Mouse (Mus musculus) hindbrain, embryonic 13.5 days (tissue): ENCODE results near the gene Sec13. TPM values are rescaled to one million over a fixed set of nuclear protein-coding genes. Genes with fewer than 3 reads are reported as not detected.
"Not testable (repeated sequence)": the region's sequence is repeated elsewhere in the genome, so short reads cannot be mapped to it uniquely, and the experiment has no call there.

Experiments used
- ATAC-seq: fragments of 200-750 bp; cut with Nextera tagmentation; 2 replicates; pipeline ENCODE4 v1.8.0; 2017; ENCODE audit warnings: moderate TSS enrichment; ENCODE audit not compliant: low FRiP score
- H3K27ac ChIP-seq: fragments of 300-500 bp; sonication (generic); 2 replicates; pipeline ENCODE4 v1.5.1; 2015; ENCODE audit warnings: inconsistent platforms, mild to moderate bottlenecking, moderate library complexity
- H3K27me3 ChIP-seq: fragments of 300-500 bp; sonication (generic); 2 replicates; pipeline ENCODE4 v1.6.1; 2015; ENCODE audit warnings: mild to moderate bottlenecking, inconsistent platforms
- H3K36me3 ChIP-seq: fragments of 300-500 bp; sonication (generic); 2 replicates; pipeline ENCODE4 v1.6.1; 2015; ENCODE audit warnings: mild to moderate bottlenecking, inconsistent platforms
- H3K4me1 ChIP-seq: fragments of 300-500 bp; sonication (generic); replicated peaks from 2 replicates; pipeline ENCODE4 v1.6.1; 2015; ENCODE audit warnings: inconsistent platforms
- H3K4me2 ChIP-seq: fragments of 300-500 bp; sonication (generic); 2 replicates; pipeline ENCODE4 v1.6.1; 2015; ENCODE audit warnings: inconsistent platforms, mild to moderate bottlenecking, moderate library complexity
- H3K4me3 ChIP-seq: fragments of 300-500 bp; sonication (generic); 2 replicates; pipeline ENCODE4 v1.5.1; 2015; ENCODE audit warnings: mild to moderate bottlenecking, inconsistent platforms
- H3K9ac ChIP-seq: fragments of 300-500 bp; sonication (generic); 2 replicates; pipeline ENCODE4 v1.6.1; 2015; ENCODE audit warnings: mild to moderate bottlenecking, inconsistent platforms
- H3K9me3 ChIP-seq: fragments of 300-500 bp; sonication (generic); 2 replicates; pipeline ENCODE4 v1.6.1; 2016; ENCODE audit warnings: inconsistent platforms
- WGBS: fragments of 180-500 bp; shearing (Covaris S2); methylation state at CpG from one replicate; pipeline ENCODE4 v1.1.7; 2015; 5-methylcytosine and 5-hydroxymethylcytosine counted together
- polyA plus RNA-seq: library from polyadenylated mRNA; unstranded; fragments of >200 nt; fragmentation: Nextera tagmentation; extraction: Ambion mirVana; gene quantifications from 2 replicates; pipeline ENCODE4 v1.2.1, GENCODE M21; 2015

Sec13 gene
- polyA plus RNA-seq, 1 experiment from 2014 or later = 218 TPM

- peaks cover 4% of the 10 kb centered on the region; the same call in 1 of the 2 replicates for H3K27me3 ChIP-seq
- no peaks in the 10 kb centered on the region for H3K9me3 ChIP-seq
- ATAC-seq = no peak
- H3K4me1 ChIP-seq = peaks cover 17% of the 10 kb centered on the region
- no peak overlapping the region for H3K4me3 ChIP-seq
- H3K9ac ChIP-seq = no peak overlapping the region
- WGBS = 74% methylated on average over 2 of the region's 2 CpGs
- no peak overlapping the region for H3K27ac ChIP-seq
- peaks cover 21% of the 10 kb centered on the region for H3K36me3 ChIP-seq
- no peak overlapping the region for H3K4me2 ChIP-seq
These were observed 882 bp upstream of the Sec13 start for GRCm38 (mm10) chr6:113741425-113741824.

GRCm38 (mm10) chr6:113737318-113738046 lies 3.1 kb downstream of the Sec13 start:
- H3K36me3 ChIP-seq = peaks cover 55% of the 10 kb centered on the region
- H3K27me3 ChIP-seq = no peaks in the 10 kb centered on the region
- H3K9ac ChIP-seq = no peak overlapping the region
- H3K9me3 ChIP-seq = no peaks in the 10 kb centered on the region
- no peak overlapping the region for H3K4me3 ChIP-seq
- peaks cover 17% of the 10 kb centered on the region for H3K4me1 ChIP-seq
- no peak for ATAC-seq
- 97% methylated on average over 9 of the region's 9 CpGs for WGBS
- no peak overlapping the region for H3K4me2 ChIP-seq
- no peak overlapping the region for H3K27ac ChIP-seq

- no peak overlapping the region for H3K9ac ChIP-seq
- WGBS = 90% methylated on average over 3 of the region's 3 CpGs
- no peak overlapping the region for H3K27ac ChIP-seq
- H3K4me2 ChIP-seq = no peak overlapping the region
- no peak for ATAC-seq
- H3K4me1 ChIP-seq = no peaks in the 10 kb centered on the region
- no peak overlapping the region for H3K4me3 ChIP-seq
- peaks cover 96% of the 10 kb centered on the region for H3K36me3 ChIP-seq
- no peaks in the 10 kb centered on the region for H3K9me3 ChIP-seq
- no peaks in the 10 kb centered on the region for H3K27me3 ChIP-seq
These were observed 9.2 kb downstream of the Sec13 start for GRCm38 (mm10) chr6:113731296-113731695.

GRCm38 (mm10) chr6:113728181-113728580 lies 12.4 kb downstream of the Sec13 start:
- H3K4me3 ChIP-seq = no peak overlapping the region
- no peaks in the 10 kb centered on the region for H3K27me3 ChIP-seq
- H3K4me2 ChIP-seq = no peak overlapping the region
- ATAC-seq = no peak
- no peaks in the 10 kb centered on the region for H3K4me1 ChIP-seq
- H3K9me3 ChIP-seq = no peaks in the 10 kb centered on the region
- WGBS = 92% methylated on average over 7 of the region's 7 CpGs
- no peak overlapping the region for H3K9ac ChIP-seq
- H3K36me3 ChIP-seq = peaks cover 92% of the 10 kb centered on the region
- H3K27ac ChIP-seq = no peak overlapping the region

- Histone ChIP-seq H3K4me2 (no peak overlapping the region), H3K27me3 (no peaks in the 10 kb centered on the region), H3K36me3 (peaks cover 79% of the 10 kb centered on the region), H3K4me3 (no peak overlapping the region), H3K27ac (no peak overlapping the region), H3K4me1 (no peaks in the 10 kb centered on the region), H3K9me3 (no peaks in the 10 kb centered on the region), H3K9ac (no peak overlapping the region)
- WGBS = 95% methylated on average over 4 of the region's 4 CpGs
- no peak for ATAC-seq
These were observed 19.5 kb downstream of the Sec13 start for GRCm38 (mm10) chr6:113721061-113721460.

- Histone ChIP-seq H3K27me3 (no peaks in the 10 kb centered on the region), H3K4me3 (no peak within 1 kb of the TSS), H3K4me1 (no peaks in the 10 kb centered on the region), H3K9ac (no peak within 1 kb of the TSS), H3K36me3 (peaks cover 81% of the 10 kb centered on the region), H3K4me2 (no peak within 1 kb of the TSS), H3K27ac (no peak within 1 kb of the TSS), H3K9me3 (no peaks in the 10 kb centered on the region)
- no peak for ATAC-seq
- 91% methylated on average over 3 of the region's 3 CpGs for WGBS
These were observed 20.7 kb downstream of the Sec13 start, which contains the start of gene Ghrl for GRCm38 (mm10) chr6:113719878-113720277. TSS of gene Ghrl (minus strand) at chr6:113719880.

- Histone ChIP-seq H3K4me3 (no peak overlapping the region), H3K9ac (no peak overlapping the region), H3K27me3 (no peaks in the 10 kb centered on the region), H3K9me3 (no peaks in the 10 kb centered on the region), H3K36me3 (peaks cover 87% of the 10 kb centered on the region), H3K27ac (no peak overlapping the region), H3K4me1 (no peaks in the 10 kb centered on the region), H3K4me2 (no peak overlapping the region)
- no peak for ATAC-seq
- 92% methylated on average over 3 of the region's 3 CpGs for WGBS
These were observed 23.0 kb downstream of the Sec13 start for GRCm38 (mm10) chr6:113717541-113717940.

GRCm38 (mm10) chr6:113714797-113715196 lies 25.7 kb downstream of the Sec13 start:
- 76% methylated on average over 1 of the region's 1 CpGs for WGBS
- H3K36me3 ChIP-seq = peaks cover 94% of the 10 kb centered on the region
- no peaks in the 10 kb centered on the region for H3K9me3 ChIP-seq

GRCm38 (mm10) chr6:113714276-113714675 lies 26.3 kb downstream of the Sec13 start:
- 92% methylated on average over 2 of the region's 2 CpGs for WGBS
- no peak overlapping the region for H3K27ac ChIP-seq
- H3K4me3 ChIP-seq = no peak overlapping the region
- H3K9ac ChIP-seq = no peak overlapping the region
- peaks cover 94% of the 10 kb centered on the region for H3K36me3 ChIP-seq
- ATAC-seq = no peak
- no peaks in the 10 kb centered on the region for H3K27me3 ChIP-seq
- H3K4me2 ChIP-seq = no peak overlapping the region
- no peaks in the 10 kb centered on the region for H3K4me1 ChIP-seq
- no peaks in the 10 kb centered on the region for H3K9me3 ChIP-seq

More at GRCm38 (mm10) chr6:113714797-113715196, 25.7 kb downstream of the Sec13 start:
- Histone ChIP-seq H3K27ac (no peak overlapping the region), H3K4me2 (no peak overlapping the region), H3K4me1 (no peaks in the 10 kb centered on the region), H3K27me3 (no peaks in the 10 kb centered on the region), H3K9ac (no peak overlapping the region), H3K4me3 (no peak overlapping the region)
- ATAC-seq = no peak

- H3K27ac ChIP-seq, H3K4me2 ChIP-seq, ATAC-seq, H3K27me3 ChIP-seq, H3K4me3 ChIP-seq, H3K4me1 ChIP-seq, H3K9me3 ChIP-seq, H3K9ac ChIP-seq: not testable (repeated sequence)
- peaks cover 94% of the 10 kb centered on the region for H3K36me3 ChIP-seq
- WGBS = 89% methylated on average over 5 of the region's 5 CpGs
These were observed 27.2 kb downstream of the Sec13 start for GRCm38 (mm10) chr6:113713389-113713788.

GRCm38 (mm10) chr6:113712718-113713117 lies 27.8 kb downstream of the Sec13 start:
- H3K9me3 ChIP-seq = no peaks in the 10 kb centered on the region
- H3K27me3 ChIP-seq = no peaks in the 10 kb centered on the region
- no peak overlapping the region for H3K27ac ChIP-seq
- no peak overlapping the region for H3K9ac ChIP-seq
- H3K4me3 ChIP-seq = no peak overlapping the region
- H3K4me2 ChIP-seq = no peak overlapping the region
- no peaks in the 10 kb centered on the region for H3K4me1 ChIP-seq
- peaks cover 97% of the 10 kb centered on the region for H3K36me3 ChIP-seq
- ATAC-seq = no peak
- WGBS = 97% methylated on average over 3 of the region's 3 CpGs

- Histone ChIP-seq H3K27me3 (no peaks in the 10 kb centered on the region), H3K4me3 (peak overlapping the region; percentile 88), H3K9ac (peak overlapping the region; percentile 89), H3K27ac (peak overlapping the region; percentile 87), H3K36me3 (peaks cover 28% of the 10 kb centered on the region), H3K4me2 (peak overlapping the region; percentile 93), H3K4me1 (peaks cover 38% of the 10 kb centered on the region), H3K9me3 (no peaks in the 10 kb centered on the region)
- ATAC-seq = peak; percentile 73
- under 1% methylated on average over 78 of the region's 113 CpGs for WGBS
These were observed 43.0 kb downstream of the Sec13 start for GRCm38 (mm10) chr6:113697222-113698205.
